In the genomic region with DNA sequence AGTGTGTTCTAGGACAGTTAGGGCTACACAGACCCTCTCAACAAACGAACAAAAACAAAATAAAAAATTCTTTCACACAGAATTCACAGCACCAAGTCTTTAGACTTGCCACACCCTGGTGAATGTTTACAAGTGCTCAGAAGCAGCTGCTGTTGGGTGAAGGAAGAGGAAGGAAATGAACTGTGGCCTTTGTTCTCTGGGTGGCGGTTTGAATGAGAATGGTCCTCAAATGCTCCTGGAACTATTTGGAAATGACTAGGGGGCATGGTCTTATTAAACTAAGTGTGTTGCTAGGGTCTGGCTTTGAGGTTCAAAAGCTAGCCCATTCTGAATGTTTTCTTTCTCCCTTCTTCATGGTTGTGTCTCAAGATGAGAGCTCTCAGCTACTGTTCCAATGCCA, we compare ENCODE assay signal across 10 mouse cellular contexts. TPM values are rescaled to one million over a fixed set of nuclear protein-coding genes. Genes with fewer than 3 reads are reported as not detected.
DNase-seq lines count a peak whose midpoint lies in the region; ATAC-seq and TF ChIP-seq lines count a peak whose summit lies in the region.
"Had no signal": no experiment of that assay in that cellular context is flagged by ENCODE, and none has a peak within 500 bp of the region (broad histone marks: within the 10 kb centered on the region; RNA-seq: fewer than 3 reads in every experiment).

No protein-coding gene starts in this region.

- no peak for TF ChIP-seq POLR2A in bone marrow, adult 2 months (IDR thresholded peaks at IDR 0.05; ENCODE audit: borderline replicate concordance, control insufficient read depth, low read depth, low read length)

- H3K4me2 ChIP-seq in hindbrain, embryonic 14.5 days (replicated peaks) = no peak overlapping the region

- intact Hi-C loops in heart, postnatal 10 days (cut with DNase I) = no loop called here

- ATAC-seq in megakaryocyte progenitor cell, adult 5-6 weeks (replicated peaks; ENCODE audit: poor library complexity) = peak; percentile 43
- no peak for ATAC-seq in hindbrain, embryonic 14.5 days (ENCODE audit: low FRiP score)

- DNase-seq in heart, adult 11 months = peak; percentile 92
- no peak for DNase-seq in heart, postnatal 10 days
- peak; percentile 62 for DNase-seq in 416B (ENCODE audit: low read depth)
- no peak for DNase-seq in embryo, embryonic 10.5 days (ENCODE audit: low spot score)
- DNase-seq in hindbrain, embryonic 14.5 days (ENCODE audit: low spot score) = no peak
- DNase-seq in layer of hippocampus, postnatal 36 days = no peak
- DNase-seq: cerebellum, postnatal 10 days; gastrocnemius, postnatal 36 days had no signal

- no peaks in the 10 kb centered on the region for H3K9me3 ChIP-seq in hindbrain, embryonic 14.5 days (ENCODE audit: control insufficient read depth, low read length)

- TF ChIP-seq CTCF in bone marrow, adult 2 months (IDR thresholded peaks at IDR 0.05; ENCODE audit: control insufficient read depth, insufficient read depth, low read length) = no peak

- H3K4me1 ChIP-seq in bone marrow, adult 2 months (ENCODE audit: control insufficient read depth, insufficient read depth, low read length) = peaks cover 12% of the 10 kb centered on the region
- no peaks in the 10 kb centered on the region for H3K4me1 ChIP-seq in hindbrain, embryonic 14.5 days (replicated peaks; ENCODE audit: control insufficient read depth, insufficient read depth, low read length)

- no peak overlapping the region for H3K9ac ChIP-seq in hindbrain, embryonic 14.5 days

- WGBS in bone marrow, adult 2 months = 20% methylated on average over 2 of the region's 2 CpGs
- WGBS in hindbrain, embryonic 14.5 days = 80% methylated on average over 2 of the region's 2 CpGs

- H3K4me3 ChIP-seq in bone marrow, adult 2 months (replicated peaks; ENCODE audit: control insufficient read depth, low read depth, low read length) = no peak overlapping the region
- H3K4me3 ChIP-seq in hindbrain, embryonic 14.5 days (replicated peaks; ENCODE audit: low read length) = no peak overlapping the region

- no peaks in the 10 kb centered on the region for H3K36me3 ChIP-seq in hindbrain, embryonic 14.5 days (replicated peaks; ENCODE audit: control insufficient read depth, insufficient read depth)

- H3K27ac ChIP-seq in bone marrow, adult 2 months (ENCODE audit: control insufficient read depth, insufficient read depth, low read depth, low read length, poor library complexity) = peak overlapping the region; percentile 87; the same call in 1 of the 2 replicates
- H3K27ac ChIP-seq in hindbrain, embryonic 14.5 days = no peak overlapping the region

- H3K27me3 ChIP-seq in hindbrain, embryonic 14.5 days (ENCODE audit: control insufficient read depth, insufficient read depth, low read length) = no peaks in the 10 kb centered on the region

RNA-seq across cellular contexts. Expression of gene Zdhhc20, which starts 18.4 kb away (rescaled TPM):
- total RNA-seq in heart, postnatal 10 days (2021) = 10 to 100 TPM; 22.2 to 24.8 TPM
- 3.7 and 9.3 TPM in 2 replicates for polyA plus RNA-seq in bone marrow, adult 2 months (2011; ENCODE audit: insufficient read depth, insufficient read length, low replicate concordance, missing spikeins)
- total RNA-seq in megakaryocyte progenitor cell, adult 5-6 weeks (2015) = 43.5 and 49.2 TPM in 2 replicates
- 40.8 and 44.5 TPM in 2 replicates for total RNA-seq in megakaryocyte progenitor cell, adult 5-6 weeks (2017)
- polyA plus RNA-seq in hindbrain, embryonic 14.5 days (2014; fragmentation: Nextera tagmentation; extraction: Ambion mirVana) = 36.5 and 36.8 TPM in 2 replicates
- 10 to 100 TPM; 41.5 to 41.6 TPM for total RNA-seq in layer of hippocampus, postnatal 36 days (2021)

Comparison
In these comparisons a context has a peak if more than half of its experiments do, and no peak if none do; other contexts are left out.
1. DNase-seq: peak in heart, adult 11 months (single experiment) and 416B (single experiment); none in heart, postnatal 10 days (0 of 2), embryo, embryonic 10.5 days (single experiment), hindbrain, embryonic 14.5 days (single experiment) and layer of hippocampus, postnatal 36 days (0 of 2).